Mouse (Mus musculus): ENCODE measurements around the gene Xpa. TPM values are rescaled to one million over a fixed set of nuclear protein-coding genes. Genes with fewer than 3 reads are reported as not detected.
"Not testable (repeated sequence)": the region's sequence is repeated elsewhere in the genome, so short reads cannot be mapped to it uniquely, and the experiment has no call there.

The Xpa gene
- polyA plus RNA-seq, 1 experiment from 2014 or later = 23.5 TPM

DNA sequence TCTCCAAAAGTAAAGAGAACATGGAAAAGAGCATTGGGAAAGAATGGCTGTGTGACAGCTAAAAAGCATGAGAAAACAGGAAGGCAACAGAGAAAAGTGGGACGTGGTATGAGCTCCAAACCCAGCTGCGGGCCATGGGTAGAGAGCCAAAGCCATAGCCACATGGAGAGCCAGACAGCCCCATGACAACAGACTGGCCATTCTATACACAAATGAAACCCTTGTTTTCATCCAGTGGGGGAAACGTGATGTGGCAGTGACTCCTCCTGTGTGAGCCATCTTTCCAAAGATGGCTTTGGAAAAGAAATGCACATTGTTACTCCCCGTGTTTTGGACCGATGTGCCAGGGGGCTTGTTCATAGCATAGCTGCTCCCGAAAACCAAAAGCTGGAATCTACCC lies 402 bp upstream of the Xpa start:
- Histone ChIP-seq H3K9ac (ENCODE audit: low read depth, low read length) (peak overlapping the region; percentile 87), H3K36me3 (ENCODE audit: control insufficient read depth, insufficient read depth, low read length) (no peaks in the 10 kb centered on the region), H3K4me3 (ENCODE audit: low read length) (peak overlapping the region; percentile 82), H3K4me2 (ENCODE audit: low read length) (peak overlapping the region; percentile 85), H3K4me1 (ENCODE audit: control insufficient read depth, insufficient read depth, low read depth, low read length) (peaks cover 19% of the 10 kb centered on the region), H3K27me3 (replicated peaks; ENCODE audit: control insufficient read depth, insufficient read depth, low read length) (peaks cover 5% of the 10 kb centered on the region; the same call in 1 of the 2 replicates), H3K9me3 (ENCODE audit: control insufficient read depth, low read length) (no peaks in the 10 kb centered on the region), H3K27ac (ENCODE audit: low read depth, low read length) (peak overlapping the region; percentile 94)
- peak; percentile 69 for ATAC-seq
- WGBS = 29% methylated on average over 6 of the region's 6 CpGs

DNA sequence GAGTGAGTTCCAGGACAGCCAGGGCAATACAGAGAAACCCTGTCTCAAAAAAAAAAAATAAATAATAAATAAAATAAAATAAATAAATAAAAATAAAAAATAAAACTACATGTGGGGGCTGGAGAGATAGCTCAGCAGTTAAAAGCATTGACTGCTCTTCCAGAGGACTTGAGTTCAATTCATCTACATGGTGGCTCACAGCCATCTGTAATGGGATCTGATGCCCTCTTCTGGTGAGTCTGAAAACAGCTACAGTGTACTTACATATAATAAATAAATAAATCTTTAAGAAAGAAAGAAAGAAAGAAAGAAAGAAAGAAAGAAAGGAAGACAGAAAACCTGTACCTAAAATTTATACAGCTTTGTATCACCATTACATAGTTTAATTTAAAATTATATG lies 4.1 kb downstream of the Xpa start:
- peaks cover 19% of the 10 kb centered on the region for H3K4me1 ChIP-seq (ENCODE audit: control insufficient read depth, insufficient read depth, low read depth, low read length)
- not testable (repeated sequence) for H3K4me2 ChIP-seq (ENCODE audit: low read length); H3K4me3 ChIP-seq (ENCODE audit: low read length); H3K9me3 ChIP-seq (ENCODE audit: control insufficient read depth, low read length); ATAC-seq; H3K9ac ChIP-seq (ENCODE audit: low read depth, low read length); H3K27me3 ChIP-seq (replicated peaks; ENCODE audit: control insufficient read depth, insufficient read depth, low read length); H3K27ac ChIP-seq (ENCODE audit: low read depth, low read length)
- H3K36me3 ChIP-seq (ENCODE audit: control insufficient read depth, insufficient read depth, low read length) = peaks cover 15% of the 10 kb centered on the region; the same call in 1 of the 2 replicates

DNA sequence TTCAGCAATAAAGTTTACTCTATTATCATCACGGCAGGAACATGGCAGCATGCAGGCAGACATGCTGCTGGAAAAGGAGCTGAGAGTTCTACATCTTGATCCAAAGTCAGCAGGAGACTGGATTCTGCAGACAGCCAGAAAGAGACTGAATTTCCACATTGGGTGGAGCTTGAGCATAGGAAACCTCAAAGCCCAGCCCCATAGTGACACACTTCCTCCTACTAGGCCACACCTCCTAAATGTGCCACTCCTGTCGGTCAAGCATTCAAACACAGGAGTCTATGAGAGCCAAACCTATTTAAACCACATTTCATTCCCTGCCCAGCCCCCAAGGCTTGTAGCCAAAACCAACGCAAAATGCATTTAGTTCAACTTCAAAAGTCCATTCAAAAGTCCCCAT lies 9.6 kb downstream of the Xpa start:
- WGBS = 78% methylated on average over 3 of the region's 3 CpGs
- Histone ChIP-seq H3K27ac (ENCODE audit: low read depth, low read length) (no peak overlapping the region), H3K4me1 (ENCODE audit: control insufficient read depth, insufficient read depth, low read depth, low read length) (no peaks in the 10 kb centered on the region), H3K9ac (ENCODE audit: low read depth, low read length) (no peak overlapping the region), H3K9me3 (ENCODE audit: control insufficient read depth, low read length) (no peaks in the 10 kb centered on the region), H3K27me3 (replicated peaks; ENCODE audit: control insufficient read depth, insufficient read depth, low read length) (no peaks in the 10 kb centered on the region), H3K4me3 (ENCODE audit: low read length) (no peak overlapping the region), H3K4me2 (ENCODE audit: low read length) (no peak overlapping the region), H3K36me3 (ENCODE audit: control insufficient read depth, insufficient read depth, low read length) (peaks cover 44% of the 10 kb centered on the region)
- ATAC-seq = no peak

DNA sequence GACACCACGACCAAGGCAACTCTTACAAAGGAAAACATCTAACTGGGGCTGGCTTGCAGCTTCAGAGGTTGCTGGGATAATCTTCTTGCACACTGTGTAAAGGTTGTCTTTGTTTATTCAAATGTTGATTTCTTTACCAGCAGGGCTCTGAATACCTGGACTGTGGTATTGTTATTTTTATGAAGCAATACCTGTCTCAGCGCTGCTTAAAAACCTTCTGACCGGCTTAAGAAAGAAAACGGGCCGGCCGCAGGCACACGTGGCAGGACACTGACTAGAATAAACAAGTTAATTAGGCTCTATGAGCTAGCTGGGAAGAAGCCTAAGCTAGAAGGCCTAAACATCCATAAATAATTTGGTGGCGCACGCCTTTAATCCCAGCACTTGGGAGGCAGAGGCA lies 10.2 kb downstream of the Xpa start:
- H3K27me3 ChIP-seq (replicated peaks; ENCODE audit: control insufficient read depth, insufficient read depth, low read length) = no peaks in the 10 kb centered on the region
- no peak for ATAC-seq
- H3K9ac ChIP-seq (ENCODE audit: low read depth, low read length) = no peak overlapping the region
- no peaks in the 10 kb centered on the region for H3K4me1 ChIP-seq (ENCODE audit: control insufficient read depth, insufficient read depth, low read depth, low read length)
- no peaks in the 10 kb centered on the region for H3K9me3 ChIP-seq (ENCODE audit: control insufficient read depth, low read length)
- H3K27ac ChIP-seq (ENCODE audit: low read depth, low read length) = no peak overlapping the region
- H3K4me2 ChIP-seq (ENCODE audit: low read length) = no peak overlapping the region
- 82% methylated on average over 9 of the region's 9 CpGs for WGBS
- no peak overlapping the region for H3K4me3 ChIP-seq (ENCODE audit: low read length)
- peaks cover 48% of the 10 kb centered on the region for H3K36me3 ChIP-seq (ENCODE audit: control insufficient read depth, insufficient read depth, low read length)

DNA sequence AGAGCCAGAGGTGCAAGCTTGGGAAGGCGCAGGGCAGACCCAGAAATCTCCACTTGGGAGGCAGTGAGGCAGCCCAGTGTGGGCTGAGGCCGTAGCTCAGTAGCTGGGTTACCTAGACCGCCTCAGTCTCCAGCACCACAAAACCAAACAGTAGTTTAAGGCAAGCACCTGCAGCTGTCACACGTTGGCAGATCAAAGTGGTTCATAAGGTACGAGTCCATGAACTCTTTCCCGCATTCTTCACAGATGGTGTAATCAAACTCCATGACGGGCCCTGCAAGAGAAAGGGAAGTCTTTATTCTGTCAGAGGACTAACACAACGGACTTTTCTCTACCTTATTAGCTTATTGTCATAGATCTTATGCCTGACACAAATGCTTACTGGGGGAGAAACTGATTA lies 10.7 kb downstream of the Xpa start:
- ATAC-seq = no peak
- WGBS = 78% methylated on average over 8 of the region's 8 CpGs

DNA sequence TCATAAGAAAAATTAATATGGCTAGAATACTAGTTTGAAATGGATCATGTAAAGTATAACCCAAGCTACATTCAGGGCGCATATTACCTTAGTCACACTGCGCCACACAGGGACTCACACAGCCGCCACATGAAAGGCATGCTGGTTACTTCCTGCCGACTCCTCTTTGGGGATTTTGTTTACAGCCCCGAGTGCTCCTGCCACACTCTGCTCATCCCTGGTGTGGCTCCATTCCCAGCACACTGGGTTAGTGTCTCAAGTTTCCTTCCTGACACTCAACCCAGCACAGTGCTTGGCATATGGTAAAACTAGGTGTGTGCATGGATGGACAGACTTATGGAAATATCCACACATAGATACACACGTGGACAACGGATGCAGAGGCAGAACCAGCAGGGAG lies 13.9 kb downstream of the Xpa start:
- H3K36me3 ChIP-seq (ENCODE audit: control insufficient read depth, insufficient read depth, low read length) = peaks cover 49% of the 10 kb centered on the region
- H3K27me3 ChIP-seq (replicated peaks; ENCODE audit: control insufficient read depth, insufficient read depth, low read length) = no peaks in the 10 kb centered on the region
- H3K9me3 ChIP-seq (ENCODE audit: control insufficient read depth, low read length) = no peaks in the 10 kb centered on the region
- no peak overlapping the region for H3K4me3 ChIP-seq (ENCODE audit: low read length)
- no peak for ATAC-seq
- no peak overlapping the region for H3K9ac ChIP-seq (ENCODE audit: low read depth, low read length)
- H3K4me1 ChIP-seq (ENCODE audit: control insufficient read depth, insufficient read depth, low read depth, low read length) = no peaks in the 10 kb centered on the region
- 91% methylated on average over 7 of the region's 7 CpGs for WGBS
- no peak overlapping the region for H3K4me2 ChIP-seq (ENCODE audit: low read length)
- no peak overlapping the region for H3K27ac ChIP-seq (ENCODE audit: low read depth, low read length)

More for the DNA sequence above, 10.7 kb downstream of the Xpa start:
- Histone ChIP-seq H3K4me3 (ENCODE audit: low read length) (no peak overlapping the region), H3K9ac (ENCODE audit: low read depth, low read length) (no peak overlapping the region), H3K4me2 (ENCODE audit: low read length) (no peak overlapping the region), H3K36me3 (ENCODE audit: control insufficient read depth, insufficient read depth, low read length) (peaks cover 44% of the 10 kb centered on the region), H3K27ac (ENCODE audit: low read depth, low read length) (no peak overlapping the region), H3K27me3 (replicated peaks; ENCODE audit: control insufficient read depth, insufficient read depth, low read length) (no peaks in the 10 kb centered on the region), H3K9me3 (ENCODE audit: control insufficient read depth, low read length) (no peaks in the 10 kb centered on the region), H3K4me1 (ENCODE audit: control insufficient read depth, insufficient read depth, low read depth, low read length) (no peaks in the 10 kb centered on the region)

DNA sequence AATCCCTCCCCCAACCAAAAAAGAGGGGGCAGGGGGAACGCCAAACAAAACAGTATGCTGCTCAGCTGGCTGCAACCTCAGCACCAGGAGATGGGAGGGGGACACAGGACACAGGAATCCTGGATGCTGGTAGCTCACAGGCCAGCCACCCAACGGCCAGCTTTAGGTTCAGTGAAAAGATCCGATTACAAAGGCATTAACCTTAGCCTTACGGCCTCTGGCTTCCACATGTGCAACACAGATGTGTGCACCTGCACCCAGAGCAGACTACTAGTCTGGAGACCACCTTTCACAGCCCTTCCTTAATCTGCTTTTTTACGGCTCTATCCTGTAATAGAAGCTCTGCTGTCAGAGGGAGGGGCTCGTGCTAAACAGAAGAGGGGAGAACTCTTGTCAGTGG lies 14.9 kb downstream of the Xpa start:
- Histone ChIP-seq H3K27me3 (replicated peaks; ENCODE audit: control insufficient read depth, insufficient read depth, low read length) (no peaks in the 10 kb centered on the region), H3K27ac (ENCODE audit: low read depth, low read length) (no peak overlapping the region), H3K4me2 (ENCODE audit: low read length) (no peak overlapping the region), H3K4me3 (ENCODE audit: low read length) (no peak overlapping the region), H3K9me3 (ENCODE audit: control insufficient read depth, low read length) (no peaks in the 10 kb centered on the region), H3K4me1 (ENCODE audit: control insufficient read depth, insufficient read depth, low read depth, low read length) (no peaks in the 10 kb centered on the region), H3K9ac (ENCODE audit: low read depth, low read length) (no peak overlapping the region), H3K36me3 (ENCODE audit: control insufficient read depth, insufficient read depth, low read length) (peaks cover 52% of the 10 kb centered on the region)
- 81% methylated on average over 6 of the region's 6 CpGs for WGBS
- ATAC-seq = no peak

DNA sequence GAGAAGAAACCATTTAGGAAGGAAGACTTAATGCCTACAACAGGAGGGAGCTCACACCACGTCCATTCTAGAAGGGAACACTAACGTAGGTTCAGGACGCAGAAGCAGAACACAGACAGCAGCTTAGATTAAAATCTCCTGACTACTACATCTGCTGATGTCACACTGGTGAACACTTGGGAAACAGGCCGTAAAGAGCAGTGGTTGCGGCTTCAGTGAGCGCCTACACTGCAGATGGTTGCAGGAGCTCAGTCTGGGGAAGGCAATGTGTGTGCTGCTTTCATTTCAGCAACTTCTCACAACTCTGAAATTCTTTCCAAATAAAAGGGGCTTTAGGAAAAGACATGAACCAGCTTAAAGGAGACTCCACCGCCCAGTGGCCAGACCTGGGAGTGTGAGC lies 18.6 kb downstream of the Xpa start:
- H3K4me1 ChIP-seq (ENCODE audit: control insufficient read depth, insufficient read depth, low read depth, low read length) = no peaks in the 10 kb centered on the region
- no peak overlapping the region for H3K9ac ChIP-seq (ENCODE audit: low read depth, low read length)
- no peak overlapping the region for H3K27ac ChIP-seq (ENCODE audit: low read depth, low read length)
- no peak overlapping the region for H3K4me3 ChIP-seq (ENCODE audit: low read length)
- peaks cover 54% of the 10 kb centered on the region for H3K36me3 ChIP-seq (ENCODE audit: control insufficient read depth, insufficient read depth, low read length)
- H3K4me2 ChIP-seq (ENCODE audit: low read length) = no peak overlapping the region
- ATAC-seq = no peak
- H3K27me3 ChIP-seq (replicated peaks; ENCODE audit: control insufficient read depth, insufficient read depth, low read length) = no peaks in the 10 kb centered on the region
- 90% methylated on average over 7 of the region's 7 CpGs for WGBS
- H3K9me3 ChIP-seq (ENCODE audit: control insufficient read depth, low read length) = no peaks in the 10 kb centered on the region

DNA sequence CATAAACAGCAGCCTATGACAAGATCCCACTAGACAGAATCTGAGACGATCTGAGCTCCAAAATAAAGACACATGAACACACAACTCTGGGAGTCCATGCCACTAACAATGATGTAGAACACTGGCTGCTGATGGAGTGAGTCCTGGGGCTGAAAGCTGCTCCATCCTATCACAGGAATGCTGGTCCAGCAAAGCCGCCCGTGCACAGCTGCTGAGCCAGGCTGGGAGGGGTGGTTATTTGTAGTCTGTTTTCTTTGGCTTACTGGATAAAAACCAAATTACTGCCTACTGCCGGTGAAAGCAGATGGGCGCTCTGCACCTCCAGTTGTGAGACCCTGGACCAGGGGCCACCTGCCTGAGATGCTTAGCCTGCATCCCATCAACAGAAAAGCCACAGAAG lies 19.1 kb downstream of the Xpa start:
- no peak overlapping the region for H3K9ac ChIP-seq (ENCODE audit: low read depth, low read length)
- H3K36me3 ChIP-seq (ENCODE audit: control insufficient read depth, insufficient read depth, low read length) = peaks cover 51% of the 10 kb centered on the region
- H3K4me1 ChIP-seq (ENCODE audit: control insufficient read depth, insufficient read depth, low read depth, low read length) = no peaks in the 10 kb centered on the region
- no peaks in the 10 kb centered on the region for H3K27me3 ChIP-seq (replicated peaks; ENCODE audit: control insufficient read depth, insufficient read depth, low read length)
- H3K4me3 ChIP-seq (ENCODE audit: low read length) = no peak overlapping the region
- H3K27ac ChIP-seq (ENCODE audit: low read depth, low read length) = no peak overlapping the region
- H3K9me3 ChIP-seq (ENCODE audit: control insufficient read depth, low read length) = no peaks in the 10 kb centered on the region
- ATAC-seq = no peak
- H3K4me2 ChIP-seq (ENCODE audit: low read length) = no peak overlapping the region
- 85% methylated on average over 5 of the region's 5 CpGs for WGBS

DNA sequence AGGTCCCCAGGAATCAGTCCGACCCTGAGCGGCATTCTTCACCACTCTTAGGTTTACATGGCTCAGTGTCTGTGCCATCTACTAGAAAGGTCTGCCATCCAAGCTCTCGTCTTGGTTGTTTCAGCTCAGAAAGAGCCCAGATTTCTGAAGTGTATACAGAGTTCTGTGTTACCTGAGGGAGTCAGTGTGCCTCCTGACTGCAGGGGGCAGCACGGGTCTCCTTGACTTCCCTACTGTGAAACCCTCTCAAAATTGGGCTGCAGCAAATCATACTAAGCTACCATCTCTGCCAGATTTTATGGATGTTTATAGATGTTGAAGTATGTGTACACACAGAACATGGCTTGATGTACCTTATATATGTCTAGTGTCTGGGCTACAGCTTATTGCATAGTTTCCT lies 19.8 kb downstream of the Xpa start:
- Histone ChIP-seq H3K9ac (ENCODE audit: low read depth, low read length) (no peak overlapping the region), H3K27me3 (replicated peaks; ENCODE audit: control insufficient read depth, insufficient read depth, low read length) (no peaks in the 10 kb centered on the region), H3K36me3 (ENCODE audit: control insufficient read depth, insufficient read depth, low read length) (peaks cover 53% of the 10 kb centered on the region), H3K4me2 (ENCODE audit: low read length) (no peak overlapping the region), H3K4me1 (ENCODE audit: control insufficient read depth, insufficient read depth, low read depth, low read length) (no peaks in the 10 kb centered on the region), H3K27ac (ENCODE audit: low read depth, low read length) (no peak overlapping the region), H3K4me3 (ENCODE audit: low read length) (no peak overlapping the region), H3K9me3 (ENCODE audit: control insufficient read depth, low read length) (no peaks in the 10 kb centered on the region)
- no peak for ATAC-seq
- 70% methylated on average over 4 of the region's 4 CpGs for WGBS
